Mouse (Mus musculus) stomach, embryonic 14.5 days (tissue): ENCODE results near the gene Fbn1. TPM values are rescaled to one million over a fixed set of nuclear protein-coding genes. Genes with fewer than 3 reads are reported as not detected.

Experiments used
- ATAC-seq: fragments of 200-750 bp; cut with Nextera tagmentation; 2 replicates; pipeline ENCODE4 v1.8.0; 2017; ENCODE audit warnings: low read depth, moderate TSS enrichment; ENCODE audit not compliant: insufficient number of reproducible peaks, insufficient read depth, low FRiP score
- H3K27ac ChIP-seq: fragments of 300-500 bp; sonication (generic); 2 replicates; pipeline ENCODE4 v1.5.1; 2014; ENCODE audit warnings: mild to moderate bottlenecking, low read length, moderate library complexity, mixed read lengths
- H3K27me3 ChIP-seq: fragments of 300-500 bp; sonication (generic); 2 replicates; pipeline ENCODE4 v1.6.1; 2014; ENCODE audit warnings: low read length, control low read depth, mixed read lengths; ENCODE audit not compliant: control insufficient read depth, insufficient read depth
- H3K36me3 ChIP-seq: fragments of 300-500 bp; sonication (generic); 2 replicates; pipeline ENCODE4 v1.6.1; 2014; ENCODE audit warnings: mild to moderate bottlenecking, control low read depth, low read length, moderate library complexity, mixed read lengths; ENCODE audit not compliant: control insufficient read depth, insufficient read depth
- H3K4me1 ChIP-seq: fragments of 300-500 bp; sonication (generic); 2 replicates; pipeline ENCODE4 v1.6.1; 2014; ENCODE audit warnings: low read length, control low read depth, mixed read lengths; ENCODE audit not compliant: control insufficient read depth, insufficient read depth
- H3K4me2 ChIP-seq: fragments of 300-500 bp; sonication (generic); replicated peaks from 2 replicates; pipeline ENCODE4 v1.6.1; 2014; ENCODE audit warnings: low read depth, low read length, control low read depth
- H3K4me3 ChIP-seq: fragments of 300-500 bp; sonication (generic); 2 replicates; pipeline ENCODE4 v1.5.1; 2014; ENCODE audit warnings: low read depth, low read length, control low read depth
- H3K9ac ChIP-seq: fragments of 300-500 bp; sonication (generic); replicated peaks from 2 replicates; pipeline ENCODE4 v1.6.1; 2014; ENCODE audit warnings: low read depth, mild to moderate bottlenecking, control low read depth, low read length, moderate library complexity, mixed read lengths
- H3K9me3 ChIP-seq: fragments of 300-500 bp; sonication (generic); 2 replicates; pipeline ENCODE4 v1.6.1; 2016; ENCODE audit warnings: low read depth, low read length, control low read depth; ENCODE audit not compliant: control insufficient read depth
- WGBS: fragments of 180-500 bp; shearing (Covaris S2); extraction: QIAGEN DNeasy Blood & Tissue Kit; methylation state at CpG from one replicate; pipeline ENCODE4 v1.1.7; 2014; 5-methylcytosine and 5-hydroxymethylcytosine counted together
- polyA plus RNA-seq: library from polyadenylated mRNA; unstranded; fragments of >200 nt; fragmentation: Nextera tagmentation; extraction: Ambion mirVana; gene quantifications from 2 replicates; pipeline ENCODE4 v1.2.1, GENCODE M21; 2014

Fbn1 gene
- polyA plus RNA-seq, 1 experiment from 2014 or later: 56.3 TPM

DNA sequence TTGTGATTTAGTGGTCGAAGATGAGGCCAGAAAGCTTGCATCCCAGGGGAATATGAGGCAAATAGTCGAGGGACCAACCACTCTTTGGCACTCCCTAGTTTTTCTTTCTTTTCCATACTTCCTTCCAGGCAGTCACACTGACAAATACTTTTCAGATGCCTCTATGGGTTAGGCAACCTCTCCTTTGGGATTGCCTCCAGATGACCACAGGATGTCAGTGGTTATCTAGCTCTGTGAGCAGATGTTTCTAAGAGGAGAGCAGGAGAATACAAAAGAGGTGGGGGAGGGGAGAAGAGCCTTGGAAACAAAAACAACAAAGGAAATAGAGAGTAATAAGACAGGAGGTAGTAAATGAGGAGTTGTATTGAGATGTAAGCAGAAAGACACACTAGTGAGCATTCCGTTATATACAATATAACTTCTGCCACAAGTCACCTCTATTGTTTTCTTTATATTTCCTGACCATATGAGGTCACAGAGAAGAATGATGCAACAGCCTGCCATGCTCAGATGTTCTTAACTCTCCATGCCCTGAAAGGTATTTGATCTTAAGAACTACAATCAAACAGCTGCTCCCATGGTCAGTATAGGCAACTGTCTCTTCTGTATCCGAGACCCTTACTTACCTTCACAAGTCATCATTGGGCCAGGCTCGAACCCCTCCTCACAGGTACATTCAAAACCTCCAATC, 189.3 kb downstream of the Fbn1 start:
- H3K4me3 ChIP-seq: no peak overlapping the region
- no peak overlapping the region for H3K27ac ChIP-seq
- no peaks in the 10 kb centered on the region for H3K27me3 ChIP-seq
- 0 out of 2 replicates have a peak, but pooled peaks cover 1% of the 10 kb centered on the region for H3K4me1 ChIP-seq
- H3K9me3 ChIP-seq: no peaks in the 10 kb centered on the region
- H3K4me2 ChIP-seq: no peak overlapping the region
- peaks cover 40% of the 10 kb centered on the region for H3K36me3 ChIP-seq
- no peak for ATAC-seq
- 81% methylated on average over 5 of the region's 5 CpGs for WGBS
- no peak overlapping the region for H3K9ac ChIP-seq

- ATAC-seq: no peak
- no peak overlapping the region for H3K9ac ChIP-seq
- H3K36me3 ChIP-seq: peaks cover 48% of the 10 kb centered on the region
- no peak overlapping the region for H3K4me2 ChIP-seq
- no peaks in the 10 kb centered on the region for H3K27me3 ChIP-seq
- no peak overlapping the region for H3K4me3 ChIP-seq
- H3K4me1 ChIP-seq: no peaks in the 10 kb centered on the region
- H3K27ac ChIP-seq: no peak overlapping the region
- WGBS: 79% methylated on average over 3 of the region's 3 CpGs
- no peaks in the 10 kb centered on the region for H3K9me3 ChIP-seq
These were observed 192.6 kb downstream of the Fbn1 start for GRCm38 (mm10) chr2:125315203-125315602.

DNA sequence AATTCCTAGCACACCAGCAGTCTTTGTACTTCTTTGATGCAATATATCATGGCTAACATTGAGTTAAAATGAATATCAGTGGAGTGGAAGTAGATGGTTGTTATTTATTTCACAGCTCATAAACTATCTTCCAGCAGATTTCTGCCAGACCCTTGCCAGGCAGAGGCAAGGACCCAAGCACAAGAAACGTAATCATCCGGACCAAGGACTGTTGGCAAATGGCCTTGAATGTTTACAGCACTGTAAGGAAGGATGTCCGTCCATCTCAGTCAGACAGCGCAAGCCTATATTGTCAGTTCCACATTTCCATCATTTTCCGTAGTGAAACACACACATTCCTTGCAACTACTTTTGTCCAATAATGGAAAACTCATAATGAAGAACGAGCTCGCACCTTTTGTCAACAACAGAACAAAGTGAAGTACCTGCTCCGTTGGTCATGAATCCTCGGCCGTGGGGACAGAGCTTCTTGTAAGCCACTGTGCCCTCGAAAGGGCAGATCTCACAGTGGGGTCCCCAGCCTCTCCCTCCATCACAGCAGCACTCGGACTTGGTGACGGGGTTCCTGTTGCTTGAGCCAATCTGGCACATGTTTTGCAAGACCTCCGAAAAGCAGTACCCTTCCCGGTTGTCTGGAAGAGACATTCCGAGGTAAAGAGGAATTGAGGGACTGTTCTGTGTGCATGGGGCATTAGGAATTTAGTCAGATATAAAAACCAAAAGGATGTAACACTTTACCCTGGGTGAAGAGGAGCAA, 193.4 kb downstream of the Fbn1 start:
- ATAC-seq: no peak
- WGBS: 85% methylated on average over 16 of the region's 16 CpGs
- Histone ChIP-seq H3K9me3 (no peaks in the 10 kb centered on the region), H3K9ac (no peak overlapping the region), H3K4me1 (no peaks in the 10 kb centered on the region), H3K36me3 (peaks cover 52% of the 10 kb centered on the region), H3K4me3 (no peak overlapping the region), H3K4me2 (no peak overlapping the region), H3K27me3 (no peaks in the 10 kb centered on the region), H3K27ac (no peak overlapping the region)

DNA sequence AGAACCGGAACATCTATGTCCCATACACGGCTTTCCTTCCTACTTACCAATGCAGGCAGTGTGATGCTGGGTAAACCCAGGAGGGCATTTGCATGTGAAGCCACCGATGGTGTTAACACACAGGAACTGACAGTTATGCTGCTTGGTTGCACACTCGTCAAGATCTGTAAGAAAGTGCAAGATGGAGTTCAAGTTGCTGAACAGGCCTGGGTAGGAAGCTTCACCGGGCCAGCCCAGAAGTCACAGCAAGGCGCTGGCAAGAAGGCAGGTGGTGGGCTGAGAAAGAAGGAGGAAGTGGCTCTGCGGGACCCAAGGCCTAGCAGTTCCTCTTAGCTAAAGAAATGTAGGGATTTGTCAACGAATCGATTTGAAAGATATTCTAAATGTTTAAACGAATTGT, 198.1 kb downstream of the Fbn1 start:
- H3K4me1 ChIP-seq: no peaks in the 10 kb centered on the region
- peaks cover 36% of the 10 kb centered on the region; the same call in 1 of the 2 replicates for H3K36me3 ChIP-seq
- no peak for ATAC-seq
- 85% methylated on average over 10 of the region's 10 CpGs for WGBS
- no peak overlapping the region for H3K4me2 ChIP-seq
- no peak overlapping the region for H3K9ac ChIP-seq
- no peak overlapping the region for H3K4me3 ChIP-seq
- H3K9me3 ChIP-seq: no peaks in the 10 kb centered on the region
- H3K27me3 ChIP-seq: no peaks in the 10 kb centered on the region
- H3K27ac ChIP-seq: no peak overlapping the region

GRCm38 (mm10) chr2:125305671-125306070, 202.1 kb downstream of the Fbn1 start:
- H3K9me3 ChIP-seq: no peaks in the 10 kb centered on the region
- H3K36me3 ChIP-seq: peaks cover 35% of the 10 kb centered on the region; the same call in 1 of the 2 replicates
- no peaks in the 10 kb centered on the region for H3K4me1 ChIP-seq
- 83% methylated on average over 3 of the region's 3 CpGs for WGBS
- ATAC-seq: no peak
- no peak overlapping the region for H3K4me3 ChIP-seq
- no peaks in the 10 kb centered on the region for H3K27me3 ChIP-seq
- no peak overlapping the region for H3K27ac ChIP-seq
- H3K9ac ChIP-seq: no peak overlapping the region
- H3K4me2 ChIP-seq: no peak overlapping the region

DNA sequence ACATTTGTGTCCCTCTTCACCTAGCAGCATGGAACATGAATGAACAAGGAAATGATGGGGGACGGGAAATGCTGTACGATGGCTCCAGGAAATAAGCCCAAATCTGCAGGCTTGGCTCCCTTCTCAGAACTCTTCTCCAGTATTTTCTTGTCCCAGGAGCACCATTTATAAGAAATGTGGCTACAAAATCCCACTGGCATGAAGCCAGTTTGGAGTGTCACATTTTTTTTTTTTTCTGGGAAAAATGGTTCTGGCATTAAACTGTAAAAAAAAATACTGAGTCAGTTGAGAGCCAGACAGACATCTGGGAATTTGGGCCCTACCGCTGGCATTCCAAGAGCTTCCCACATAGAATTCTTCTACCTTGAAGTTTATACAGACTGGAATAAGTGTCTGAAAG, 203.0 kb downstream of the Fbn1 start:
- H3K36me3 ChIP-seq: peaks cover 37% of the 10 kb centered on the region; the same call in 1 of the 2 replicates
- H3K4me1 ChIP-seq: no peaks in the 10 kb centered on the region
- H3K27me3 ChIP-seq: no peaks in the 10 kb centered on the region
- H3K4me3 ChIP-seq: no peak overlapping the region
- H3K27ac ChIP-seq: no peak overlapping the region
- no peak overlapping the region for H3K9ac ChIP-seq
- 88% methylated on average over 3 of the region's 3 CpGs for WGBS
- H3K9me3 ChIP-seq: no peaks in the 10 kb centered on the region
- no peak for ATAC-seq
- no peak overlapping the region for H3K4me2 ChIP-seq

DNA sequence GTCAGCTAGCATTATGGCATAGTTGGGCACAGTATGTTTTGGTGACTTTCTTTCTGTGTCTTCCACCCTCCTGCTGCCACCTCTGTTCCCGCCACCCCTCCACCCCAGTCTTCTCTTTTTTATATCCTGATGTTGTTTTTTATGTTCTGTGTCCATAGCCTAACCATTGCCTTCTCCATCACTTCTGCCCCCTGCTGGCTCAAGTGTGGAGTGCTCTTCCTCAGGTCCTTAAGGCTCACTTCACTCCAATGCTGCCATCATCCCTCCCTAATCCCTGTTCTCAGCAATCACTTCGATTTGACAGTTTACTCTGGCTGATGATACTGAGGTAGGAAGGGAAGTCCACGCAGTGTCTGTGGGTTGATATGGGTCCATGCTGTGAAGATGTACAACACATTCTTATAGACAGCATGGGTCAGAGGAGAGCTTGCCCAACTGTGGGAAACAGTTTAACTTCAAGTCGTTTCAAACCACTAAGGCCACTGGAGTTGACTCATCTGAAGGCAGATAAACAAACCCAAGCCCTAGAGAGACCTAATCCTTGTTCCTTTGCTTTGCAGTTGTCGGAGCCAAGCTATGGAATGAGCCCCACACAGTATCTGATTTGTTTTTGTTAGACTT, 203.9 kb downstream of the Fbn1 start:
- no peaks in the 10 kb centered on the region for H3K9me3 ChIP-seq
- no peaks in the 10 kb centered on the region for H3K4me1 ChIP-seq
- H3K27ac ChIP-seq: no peak overlapping the region
- H3K4me2 ChIP-seq: no peak overlapping the region
- ATAC-seq: no peak
- H3K4me3 ChIP-seq: no peak overlapping the region
- 72% methylated on average over 5 of the region's 5 CpGs for WGBS
- H3K36me3 ChIP-seq: peaks cover 29% of the 10 kb centered on the region; the same call in 1 of the 2 replicates
- H3K27me3 ChIP-seq: no peaks in the 10 kb centered on the region
- H3K9ac ChIP-seq: no peak overlapping the region

GRCm38 (mm10) chr2:125302625-125302924, 205.2 kb downstream of the Fbn1 start:
- Histone ChIP-seq H3K4me1 (no peaks in the 10 kb centered on the region), H3K9me3 (no peaks in the 10 kb centered on the region), H3K36me3 (peaks cover 29% of the 10 kb centered on the region; the same call in 1 of the 2 replicates), H3K27me3 (no peaks in the 10 kb centered on the region), H3K4me3 (no peak overlapping the region), H3K27ac (no peak overlapping the region), H3K4me2 (no peak overlapping the region), H3K9ac (no peak overlapping the region)
- no peak for ATAC-seq
- WGBS: 84% methylated on average over 8 of the region's 8 CpGs
